Mouse (Mus musculus) stomach, postnatal 0 days (tissue): ENCODE measurements around the gene Lpcat3. TPM values are rescaled to one million over a fixed set of nuclear protein-coding genes. Genes with fewer than 3 reads are reported as not detected.

Experiments
- ATAC-seq: fragments of 200-750 bp; cut with Nextera tagmentation; 2 replicates; pipeline ENCODE4 v1.8.0; 2017; ENCODE audit not compliant: low FRiP score, low TSS enrichment
- DNase-seq: peaks from one replicate; pipeline ENCODE4 v3.0.0-alpha.2; 2016; ENCODE audit warnings: low spot score
- H3K27ac ChIP-seq: fragments of 300-500 bp; sonication (generic); replicated peaks from 2 replicates; pipeline ENCODE4 v1.5.1; 2014; ENCODE audit warnings: mild to moderate bottlenecking, control low read depth
- H3K27me3 ChIP-seq: fragments of 300-500 bp; sonication (generic); 2 replicates; pipeline ENCODE4 v1.6.1; 2014; ENCODE audit warnings: low read length; ENCODE audit not compliant: control insufficient read depth, insufficient read depth
- H3K36me3 ChIP-seq: fragments of 300-500 bp; sonication (generic); 2 replicates; pipeline ENCODE4 v1.6.1; 2014; ENCODE audit warnings: low read length, mixed read lengths; ENCODE audit not compliant: control insufficient read depth, insufficient read depth
- H3K4me1 ChIP-seq: fragments of 300-500 bp; sonication (generic); replicated peaks from 2 replicates; pipeline ENCODE4 v1.6.1; 2014; ENCODE audit warnings: antibody characterized with exemption; ENCODE audit not compliant: control insufficient read depth, insufficient read depth
- H3K4me2 ChIP-seq: fragments of 300-500 bp; sonication (generic); replicated peaks from 2 replicates; pipeline ENCODE4 v1.6.1; 2014; ENCODE audit warnings: low read depth, mild to moderate bottlenecking, control low read depth, moderate library complexity
- H3K4me3 ChIP-seq: fragments of 300-500 bp; sonication (generic); 2 replicates; pipeline ENCODE4 v1.5.1; 2014; ENCODE audit warnings: low read depth, low read length, control low read depth
- H3K9ac ChIP-seq: fragments of 300-500 bp; sonication (generic); 2 replicates; pipeline ENCODE4 v1.6.1; 2014; ENCODE audit warnings: mild to moderate bottlenecking, low read length, control low read depth, mixed read lengths
- H3K9me3 ChIP-seq: fragments of 300-500 bp; sonication (generic); 2 replicates; pipeline ENCODE4 v1.6.1; 2016; ENCODE audit warnings: low read length; ENCODE audit not compliant: control insufficient read depth
- CTCF ChIP-seq: IDR thresholded peaks from 2 replicates; pipeline ENCODE4 v1.5.1; 2016; ENCODE audit warnings: antibody characterized with exemption, low read depth, mild to moderate bottlenecking, moderate library complexity
- EP300 ChIP-seq: optimal IDR thresholded peaks from 2 replicates; pipeline ENCODE3; 2016; ENCODE audit warnings: antibody characterized with exemption
- WGBS: fragments of 180-500 bp; shearing (Covaris S2); extraction: QIAGEN DNeasy Blood & Tissue Kit; methylation state at CpG from one replicate; pipeline ENCODE4 v1.1.7; 2014; 5-methylcytosine and 5-hydroxymethylcytosine counted together
- microRNA counts: library from miRNA; unstranded; fragments of <30 nt; microRNA quantifications from one replicate; lab custom pipeline; 2015
- microRNA-seq: library from miRNA; unstranded; fragments of <30 nt; microRNA quantifications from one replicate; pipeline ENCODE4, GENCODE M21; 2016
- polyA plus RNA-seq: library from polyadenylated mRNA; unstranded; fragments of >200 nt; fragmentation: Nextera tagmentation; extraction: Ambion mirVana; gene quantifications from 2 replicates; pipeline ENCODE4 v1.2.1, GENCODE M21; 2015

The Lpcat3 gene
- polyA plus RNA-seq, 1 experiment from 2014 or later: 78.8 TPM

DNA sequence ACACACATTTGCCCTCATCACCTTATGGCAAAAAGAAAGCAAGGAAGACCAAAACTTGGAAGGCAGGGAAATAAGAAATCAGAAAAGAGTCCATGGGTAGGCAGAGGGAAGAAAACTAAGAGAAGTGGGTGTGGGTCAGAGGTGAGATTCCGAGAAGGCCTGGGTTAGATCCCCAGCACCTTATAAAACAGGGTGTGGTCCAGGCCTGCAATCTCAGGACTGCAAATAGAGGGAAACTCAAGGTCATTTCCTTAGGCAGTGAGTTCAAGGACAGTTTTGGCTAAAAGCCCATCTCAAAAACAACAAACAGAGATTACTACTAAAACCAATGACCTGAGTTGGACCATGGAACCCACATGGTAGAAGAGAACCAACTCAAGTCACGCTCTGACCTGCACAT is 91.0 kb downstream of the Lpcat3 start:
- ATAC-seq (no peak), DNase-seq (no peak)
- Histone ChIP-seq H3K27ac (no peak overlapping the region), H3K27me3 (no peaks in the 10 kb centered on the region), H3K4me3 (no peak overlapping the region), H3K4me1 (peaks cover 8% of the 10 kb centered on the region), H3K9me3 (no peaks in the 10 kb centered on the region), H3K9ac (no peak overlapping the region), H3K36me3 (peaks cover 9% of the 10 kb centered on the region; the same call in 1 of the 2 replicates), H3K4me2 (no peak overlapping the region)
- WGBS: 67% methylated on average over 2 of the region's 2 CpGs
- TF ChIP-seq CTCF: no peak
- no peak for TF ChIP-seq EP300

MicroRNA genes within 50 kb of the gene (microRNA counts, 519-probe panel; counts per million panel counts)
- microRNA mmu-miR-141 (lab: Ali Mortazavi, UCI) (6,410 counts per million, percentile 81 among the panel's probes with 10 or more counts), microRNA mmu-miR-200c (lab: Ali Mortazavi, UCI) (7,052 counts per million, percentile 90 among the panel's probes with 10 or more counts)

Small RNA genes lying within 50 kb of the gene (microRNA-seq; reads per million reads assigned to microRNA genes)
- gene Mir141 (3,931 reads per million, percentile 86 among the genes with 10 or more reads in this experiment), gene Mir200c (19,464 reads per million, percentile 96 among the genes with 10 or more reads in this experiment)

Other genes with a start within 250 kb of the Lpcat3 start
- gene Pex5, start 248.0 kb upstream of the Lpcat3 start, polyA plus RNA-seq: 18.6 and 19.9 TPM in 2 replicates
- gene Clstn3, start 198.2 kb upstream of the Lpcat3 start, polyA plus RNA-seq: 1.2 and 1.5 TPM in 2 replicates
- gene C1rl, start 169.9 kb upstream of the Lpcat3 start, polyA plus RNA-seq: 1.4 and 1.6 TPM in 2 replicates
- gene C1ra, start 150.6 kb upstream of the Lpcat3 start, polyA plus RNA-seq: 15.0 and 15.1 TPM in 2 replicates
- gene C1s1, start 120.7 kb upstream of the Lpcat3 start, polyA plus RNA-seq: 16.9 and 18.0 TPM in 2 replicates
- gene C1rb, start 92.7 kb upstream of the Lpcat3 start, polyA plus RNA-seq: not detected in 2 replicates
- 0.05 TPM in 1 of 2 replicates, not detected in the other for gene C1s2, start 26.9 kb upstream of the Lpcat3 start, polyA plus RNA-seq
- gene Emg1, start 49.2 kb downstream of the Lpcat3 start, polyA plus RNA-seq: 93.9 and 94.8 TPM in 2 replicates
- 230 and 237 TPM in 2 replicates for gene Phb2, start 49.3 kb downstream of the Lpcat3 start, polyA plus RNA-seq
- gene Ptpn6, start 75.7 kb downstream of the Lpcat3 start, polyA plus RNA-seq: 13.1 and 15.8 TPM in 2 replicates
- 292 and 310 TPM in 2 replicates for gene Grcc10, start 78.3 kb downstream of the Lpcat3 start, polyA plus RNA-seq
- gene Gm45234, start 93.0 kb downstream of the Lpcat3 start, polyA plus RNA-seq: not detected in 2 replicates
- 6.6 and 6.9 TPM in 2 replicates for gene Atn1, start 93.5 kb downstream of the Lpcat3 start, polyA plus RNA-seq
- 4.3 and 5.1 TPM in 2 replicates for gene Eno2, start 106.6 kb downstream of the Lpcat3 start, polyA plus RNA-seq
- gene Lrrc23, start 116.7 kb downstream of the Lpcat3 start, polyA plus RNA-seq: 0.19 and 0.28 TPM in 2 replicates
- 18.8 and 18.9 TPM in 2 replicates for gene Spsb2, start 145.6 kb downstream of the Lpcat3 start, polyA plus RNA-seq
- gene Tpi1, start 151.3 kb downstream of the Lpcat3 start, polyA plus RNA-seq: 463 and 465 TPM in 2 replicates
- gene Usp5, start 166.5 kb downstream of the Lpcat3 start, polyA plus RNA-seq: 60.3 and 61.8 TPM in 2 replicates
- 43.3 and 52.8 TPM in 2 replicates for gene Cdca3, start 166.5 kb downstream of the Lpcat3 start, polyA plus RNA-seq
- gene Gnb3, start 177.2 kb downstream of the Lpcat3 start, polyA plus RNA-seq: 0.53 and 0.98 TPM in 2 replicates
- gene P3h3, start 194.7 kb downstream of the Lpcat3 start, polyA plus RNA-seq: 9.7 and 10.7 TPM in 2 replicates
- gene Gpr162, start 201.0 kb downstream of the Lpcat3 start, polyA plus RNA-seq: 0.45 and 0.87 TPM in 2 replicates
- gene Cd4, start 225.2 kb downstream of the Lpcat3 start, polyA plus RNA-seq: 0.45 and 0.65 TPM in 2 replicates
- gene Lag3, start 248.7 kb downstream of the Lpcat3 start, polyA plus RNA-seq: 0.93 and 1.4 TPM in 2 replicates